Mouse (Mus musculus) heart, postnatal 0 days (tissue): ENCODE measurements around the gene Sell. TPM values are rescaled to one million over a fixed set of nuclear protein-coding genes. Genes with fewer than 3 reads are reported as not detected.

ENCODE experiments used
- ATAC-seq: fragments of 200-750 bp; cut with Nextera tagmentation; 2 replicates; pipeline ENCODE4 v1.8.0; 2017; ENCODE audit warnings: low read depth, moderate number of reproducible peaks, moderate library complexity; ENCODE audit not compliant: insufficient read depth
- DNase-seq: peaks from one replicate; pipeline ENCODE4 v3.0.0-alpha.2; 2016; ENCODE audit warnings: low spot score
- H3K27ac ChIP-seq: fragments of 300-500 bp; sonication (generic); 2 replicates; pipeline ENCODE4 v1.5.1; 2014; ENCODE audit warnings: low read depth, mild to moderate bottlenecking
- H3K27me3 ChIP-seq: fragments of 300-500 bp; sonication (generic); 2 replicates; pipeline ENCODE4 v1.6.1; 2014; ENCODE audit warnings: low read length, mixed read lengths; ENCODE audit not compliant: control insufficient read depth, insufficient read depth
- H3K36me3 ChIP-seq: fragments of 300-500 bp; sonication (generic); replicated peaks from 2 replicates; pipeline ENCODE4 v1.6.1; 2014; ENCODE audit warnings: low read length, mixed read lengths; ENCODE audit not compliant: control insufficient read depth, insufficient read depth
- H3K4me1 ChIP-seq: fragments of 300-500 bp; sonication (generic); 2 replicates; pipeline ENCODE4 v1.6.1; 2014; ENCODE audit warnings: antibody characterized with exemption; ENCODE audit not compliant: control insufficient read depth, insufficient read depth
- H3K4me2 ChIP-seq: fragments of 300-500 bp; sonication (generic); 2 replicates; pipeline ENCODE4 v1.6.1; 2014; ENCODE audit warnings: low read depth, mild to moderate bottlenecking, low read length, moderate library complexity
- H3K4me3 ChIP-seq: fragments of 300-500 bp; sonication (generic); 2 replicates; pipeline ENCODE4 v1.5.1; 2014; ENCODE audit warnings: low read depth, low read length
- H3K9ac ChIP-seq: fragments of 300-500 bp; sonication (generic); replicated peaks from 2 replicates; pipeline ENCODE4 v1.6.1; 2014; ENCODE audit warnings: low read depth, low read length, mixed read lengths
- H3K9me3 ChIP-seq: fragments of 300-500 bp; sonication (generic); replicated peaks from 2 replicates; pipeline ENCODE4 v1.6.1; 2016; ENCODE audit warnings: low read length; ENCODE audit not compliant: control insufficient read depth
- CTCF ChIP-seq: IDR thresholded peaks from 2 replicates; pipeline ENCODE4 v1.5.1; 2016; ENCODE audit warnings: antibody characterized with exemption, control low read depth, low read depth
- EP300 ChIP-seq: IDR thresholded peaks from 2 replicates; pipeline ENCODE4 v1.6.1; 2016; ENCODE audit warnings: antibody characterized with exemption, low read depth
- WGBS: fragments of 180-500 bp; shearing (Covaris S2); extraction: QIAGEN DNeasy Blood & Tissue Kit; methylation state at CpG from one replicate; pipeline ENCODE4 v1.1.7; 2014; 5-methylcytosine and 5-hydroxymethylcytosine counted together
- polyA plus RNA-seq: library from polyadenylated mRNA; unstranded; fragments of >200 nt; fragmentation: Nextera tagmentation; extraction: Ambion mirVana; gene quantifications from 2 replicates; pipeline ENCODE4 v1.2.1, GENCODE M21; 2015
- total RNA-seq: library from RNA; depleted of rRNA; stranded (reverse); fragments of >200 nt; gene quantifications from 2 replicates; pipeline ENCODE4 v1.2.3, GENCODE M21; 2014; ENCODE audit warnings: low replicate concordance

Gene Sell
- total and polyA plus RNA-seq, 2 experiments from 2014 or later: 0.44 to 0.50 TPM

GRCm38 (mm10) chr1:164075416-164075815 is 13.6 kb downstream of the Sell start:
- H3K27ac ChIP-seq: no peak overlapping the region
- WGBS: 86% methylated on average over 1 of the region's 1 CpGs
- no peak overlapping the region for H3K4me2 ChIP-seq
- TF ChIP-seq CTCF: no peak
- TF ChIP-seq EP300: no peak
- no peak overlapping the region for H3K4me3 ChIP-seq
- DNase-seq (no peak), ATAC-seq (no peak)
- H3K4me1 ChIP-seq: no peaks in the 10 kb centered on the region
- no peaks in the 10 kb centered on the region for H3K36me3 ChIP-seq
- H3K9me3 ChIP-seq: no peaks in the 10 kb centered on the region
- no peaks in the 10 kb centered on the region for H3K27me3 ChIP-seq
- no peak overlapping the region for H3K9ac ChIP-seq

GRCm38 (mm10) chr1:164076441-164076840 is 14.7 kb downstream of the Sell start:
- Histone ChIP-seq H3K36me3 (no peaks in the 10 kb centered on the region), H3K4me3 (no peak overlapping the region), H3K27ac (no peak overlapping the region), H3K9me3 (no peaks in the 10 kb centered on the region), H3K4me2 (no peak overlapping the region), H3K4me1 (no peaks in the 10 kb centered on the region), H3K27me3 (no peaks in the 10 kb centered on the region), H3K9ac (no peak overlapping the region)
- no peak for DNase-seq
- no peak for ATAC-seq
- no peak for TF ChIP-seq CTCF
- no peak for TF ChIP-seq EP300
- 29% methylated on average over 1 of the region's 1 CpGs for WGBS

GRCm38 (mm10) chr1:164077031-164077430 is 15.2 kb downstream of the Sell start:
- H3K27ac ChIP-seq: no peak overlapping the region
- H3K36me3 ChIP-seq: no peaks in the 10 kb centered on the region
- no peak overlapping the region for H3K4me3 ChIP-seq
- H3K4me2 ChIP-seq: no peak overlapping the region
- no peak for TF ChIP-seq EP300
- TF ChIP-seq CTCF: no peak
- no peaks in the 10 kb centered on the region for H3K4me1 ChIP-seq
- H3K9me3 ChIP-seq: no peaks in the 10 kb centered on the region
- WGBS: 60% methylated on average over 3 of the region's 3 CpGs
- ATAC-seq (no peak), DNase-seq (no peak)
- no peak overlapping the region for H3K9ac ChIP-seq
- H3K27me3 ChIP-seq: no peaks in the 10 kb centered on the region

GRCm38 (mm10) chr1:164078323-164078741 is 16.6 kb downstream of the Sell start:
- H3K4me2 ChIP-seq: no peak overlapping the region
- peaks cover 2% of the 10 kb centered on the region; the same call in 1 of the 2 replicates for H3K27me3 ChIP-seq
- no peaks in the 10 kb centered on the region for H3K36me3 ChIP-seq
- no peaks in the 10 kb centered on the region for H3K9me3 ChIP-seq
- ATAC-seq (no peak), DNase-seq (no peak)
- no peak overlapping the region for H3K4me3 ChIP-seq
- H3K4me1 ChIP-seq: no peaks in the 10 kb centered on the region
- H3K9ac ChIP-seq: no peak overlapping the region
- H3K27ac ChIP-seq: no peak overlapping the region
- WGBS: 74% methylated on average over 4 of the region's 4 CpGs
- TF ChIP-seq CTCF (no peak), EP300 (no peak)

GRCm38 (mm10) chr1:164079091-164079490 is 17.3 kb downstream of the Sell start:
- TF ChIP-seq CTCF (no peak), EP300 (no peak)
- Histone ChIP-seq H3K9me3 (no peaks in the 10 kb centered on the region), H3K4me1 (no peaks in the 10 kb centered on the region), H3K27me3 (peaks cover 2% of the 10 kb centered on the region; the same call in 1 of the 2 replicates), H3K9ac (no peak overlapping the region), H3K36me3 (no peaks in the 10 kb centered on the region), H3K4me3 (no peak overlapping the region), H3K27ac (no peak overlapping the region), H3K4me2 (no peak overlapping the region)
- no peak for DNase-seq
- no peak for ATAC-seq
- WGBS: 79% methylated on average over 11 of the region's 11 CpGs

- no peaks in the 10 kb centered on the region for H3K9me3 ChIP-seq
- whole genome bisulfite sequencing: 71% methylated on average over 4 of the region's 4 CpGs
- no peaks in the 10 kb centered on the region for H3K36me3 ChIP-seq
- peaks cover 2% of the 10 kb centered on the region; the same call in 1 of the 2 replicates for H3K27me3 ChIP-seq
- TF ChIP-seq EP300 (no peak), CTCF (no peak)
- no peak overlapping the region for H3K27ac ChIP-seq
- ATAC-seq: no peak
- no peak overlapping the region for H3K4me2 ChIP-seq
- H3K4me1 ChIP-seq: no peaks in the 10 kb centered on the region
- DNase-seq: no peak
- no peak overlapping the region for H3K9ac ChIP-seq
- no peak overlapping the region for H3K4me3 ChIP-seq
These were observed 21.3 kb downstream of the Sell start for GRCm38 (mm10) chr1:164083046-164083445.
